Mouse (Mus musculus) thymus, postnatal 25 days (tissue): Measurements from ENCODE around the gene Olfr675.
"Not testable (repeated sequence)": the region's sequence is repeated elsewhere in the genome, so short reads cannot be mapped to it uniquely, and the experiment has no call there.

ENCODE experiments used
- DNase-seq: peaks from one replicate; pipeline ENCODE4 v3.0.0; 2022

The Olfr675 gene

GRCm38 (mm10) chr7:105028360-105028759, at the start of gene Olfr675:
Gene Olfr675, minus strand, starts transcription at chr7:105028460.
- DNase-seq: no peak

- no peak for DNase-seq
Measured at GRCm38 (mm10) chr7:105064175-105064574, 35.9 kb upstream of the Olfr675 start, which contains the start of gene Olfr678. Gene Olfr678, plus strand, starts transcription at chr7:105064475.

GRCm38 (mm10) chr7:105058951-105059350, 30.7 kb upstream of the Olfr675 start:
- DNase-seq: no peak

- not testable (repeated sequence) for DNase-seq
Measured at GRCm38 (mm10) chr7:105033836-105034235, 5.6 kb upstream of the Olfr675 start.

- no peak for DNase-seq
Measured at GRCm38 (mm10) chr7:105032398-105032797, 4.1 kb upstream of the Olfr675 start, which contains the start of gene Olfr676. Gene Olfr676, plus strand, starts transcription at chr7:105032698.

- no peak for DNase-seq
Measured at GRCm38 (mm10) chr7:105022530-105022929, 5.7 kb downstream of the Olfr675 start.

GRCm38 (mm10) chr7:105001929-105002328, 26.3 kb downstream of the Olfr675 start, which contains the start of gene Olfr672:
Gene Olfr672, minus strand, starts transcription at chr7:105002029.
- no peak for DNase-seq

- DNase-seq: no peak
Measured at GRCm38 (mm10) chr7:104979026-104979425, 49.2 kb downstream of the Olfr675 start, which contains the start of gene Olfr671. Gene Olfr671, minus strand, starts transcription at chr7:104979126.

- not testable (repeated sequence) for DNase-seq
Measured at GRCm38 (mm10) chr7:104972507-104972906, 55.8 kb downstream of the Olfr675 start.
